Mouse (Mus musculus) stomach, postnatal 0 days (tissue): Measurements from ENCODE around the gene Slc34a1. TPM values are rescaled to one million over a fixed set of nuclear protein-coding genes. Genes with fewer than 3 reads are reported as not detected.

Source experiments
- ATAC-seq: fragments of 200-750 bp; cut with Nextera tagmentation; 2 replicates; pipeline ENCODE4 v1.8.0; 2017; ENCODE audit not compliant: low FRiP score, low TSS enrichment
- DNase-seq: peaks from one replicate; pipeline ENCODE4 v3.0.0-alpha.2; 2016; ENCODE audit warnings: low spot score
- H3K27ac ChIP-seq: fragments of 300-500 bp; sonication (generic); replicated peaks from 2 replicates; pipeline ENCODE4 v1.5.1; 2014; ENCODE audit warnings: mild to moderate bottlenecking, control low read depth
- H3K27me3 ChIP-seq: fragments of 300-500 bp; sonication (generic); 2 replicates; pipeline ENCODE4 v1.6.1; 2014; ENCODE audit warnings: low read length; ENCODE audit not compliant: control insufficient read depth, insufficient read depth
- H3K36me3 ChIP-seq: fragments of 300-500 bp; sonication (generic); 2 replicates; pipeline ENCODE4 v1.6.1; 2014; ENCODE audit warnings: low read length, mixed read lengths; ENCODE audit not compliant: control insufficient read depth, insufficient read depth
- H3K4me1 ChIP-seq: fragments of 300-500 bp; sonication (generic); replicated peaks from 2 replicates; pipeline ENCODE4 v1.6.1; 2014; ENCODE audit warnings: antibody characterized with exemption; ENCODE audit not compliant: control insufficient read depth, insufficient read depth
- H3K4me2 ChIP-seq: fragments of 300-500 bp; sonication (generic); replicated peaks from 2 replicates; pipeline ENCODE4 v1.6.1; 2014; ENCODE audit warnings: low read depth, mild to moderate bottlenecking, control low read depth, moderate library complexity
- H3K4me3 ChIP-seq: fragments of 300-500 bp; sonication (generic); 2 replicates; pipeline ENCODE4 v1.5.1; 2014; ENCODE audit warnings: low read depth, low read length, control low read depth
- H3K9ac ChIP-seq: fragments of 300-500 bp; sonication (generic); 2 replicates; pipeline ENCODE4 v1.6.1; 2014; ENCODE audit warnings: mild to moderate bottlenecking, low read length, control low read depth, mixed read lengths
- H3K9me3 ChIP-seq: fragments of 300-500 bp; sonication (generic); 2 replicates; pipeline ENCODE4 v1.6.1; 2016; ENCODE audit warnings: low read length; ENCODE audit not compliant: control insufficient read depth
- CTCF ChIP-seq: IDR thresholded peaks from 2 replicates; pipeline ENCODE4 v1.5.1; 2016; ENCODE audit warnings: antibody characterized with exemption, low read depth, mild to moderate bottlenecking, moderate library complexity
- EP300 ChIP-seq: optimal IDR thresholded peaks from 2 replicates; pipeline ENCODE3; 2016; ENCODE audit warnings: antibody characterized with exemption
- WGBS: fragments of 180-500 bp; shearing (Covaris S2); extraction: QIAGEN DNeasy Blood & Tissue Kit; methylation state at CpG from one replicate; pipeline ENCODE4 v1.1.7; 2014; 5-methylcytosine and 5-hydroxymethylcytosine counted together
- polyA plus RNA-seq: library from polyadenylated mRNA; unstranded; fragments of >200 nt; fragmentation: Nextera tagmentation; extraction: Ambion mirVana; gene quantifications from 2 replicates; pipeline ENCODE4 v1.2.1, GENCODE M21; 2015

The Slc34a1 gene
- polyA plus RNA-seq, 1 experiment from 2014 or later, result not detected

DNA sequence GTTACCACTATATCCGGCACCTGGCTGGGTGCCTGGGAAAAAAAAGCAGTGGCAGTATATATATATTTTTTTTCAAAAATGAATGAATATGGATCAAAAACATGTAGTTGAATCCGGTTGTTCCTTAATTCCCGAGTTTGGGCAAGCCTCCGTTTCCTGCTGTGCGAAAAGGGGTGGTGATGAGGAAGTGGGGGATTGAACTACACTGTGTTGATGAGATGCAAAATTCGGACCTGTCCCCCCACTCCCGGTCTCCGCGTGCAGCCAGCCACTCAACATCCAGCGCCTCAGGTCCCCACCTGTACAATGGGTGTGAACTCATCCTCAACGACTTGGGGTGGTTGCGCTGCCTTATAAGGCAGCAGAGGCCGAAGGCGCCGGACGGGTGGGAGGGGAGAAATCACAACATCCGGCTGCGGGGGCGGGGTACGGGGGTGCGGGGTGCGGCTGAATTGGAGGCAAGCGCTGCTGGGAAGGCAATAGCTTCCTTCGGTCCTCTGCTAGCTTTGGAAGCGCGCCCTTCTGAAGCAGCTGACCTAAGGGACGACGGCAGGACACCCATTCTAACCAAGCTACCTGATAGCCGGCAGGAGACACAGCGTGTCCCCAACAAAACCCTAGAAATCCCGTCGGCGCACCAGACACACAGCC, 46.4 kb downstream of the Slc34a1 start:
- peak overlapping the region; percentile 64 for H3K4me3 ChIP-seq
- DNase-seq (no peak), ATAC-seq (peak; percentile 72)
- no peaks in the 10 kb centered on the region for H3K9me3 ChIP-seq
- WGBS, result 2% methylated on average over 33 of the region's 33 CpGs
- H3K27me3 ChIP-seq, result no peaks in the 10 kb centered on the region
- H3K9ac ChIP-seq, result peak overlapping the region; percentile 68
- H3K36me3 ChIP-seq, result no peaks in the 10 kb centered on the region
- H3K4me2 ChIP-seq, result peak overlapping the region; percentile 48
- H3K27ac ChIP-seq, result peak overlapping the region; percentile 97
- TF ChIP-seq EP300, result no peak
- TF ChIP-seq CTCF, result no peak
- H3K4me1 ChIP-seq, result no peaks in the 10 kb centered on the region; the same call in 1 of the 2 replicates

DNA sequence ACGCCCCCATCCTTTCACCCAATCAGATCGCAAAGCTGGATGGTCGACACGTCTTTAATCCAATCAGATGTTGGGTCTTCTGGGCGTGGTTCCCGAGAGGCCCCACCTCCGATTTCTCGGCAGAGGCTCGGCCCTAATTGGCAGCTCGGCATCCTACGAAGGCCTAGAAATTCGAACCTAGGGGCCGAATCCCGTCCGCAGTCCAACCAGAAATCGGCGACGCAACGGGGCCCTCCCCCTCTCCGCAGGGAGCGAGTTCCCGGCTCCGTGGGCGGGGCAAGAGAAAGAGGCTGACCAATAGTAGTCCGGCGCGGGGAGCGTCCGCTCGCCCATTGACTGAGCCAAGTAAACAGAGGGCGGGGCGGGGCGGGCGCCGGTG, 46.9 kb downstream of the Slc34a1 start, which contains the start of gene Grk6:
Gene Grk6 (plus strand): TSS at position 136 of the 379 bp plus-strand sequence.
- peak; percentile 97 for ATAC-seq
- TF ChIP-seq EP300 (no peak), CTCF (no peak)
- 0% methylated on average over 31 of the region's 35 CpGs for WGBS

DNA sequence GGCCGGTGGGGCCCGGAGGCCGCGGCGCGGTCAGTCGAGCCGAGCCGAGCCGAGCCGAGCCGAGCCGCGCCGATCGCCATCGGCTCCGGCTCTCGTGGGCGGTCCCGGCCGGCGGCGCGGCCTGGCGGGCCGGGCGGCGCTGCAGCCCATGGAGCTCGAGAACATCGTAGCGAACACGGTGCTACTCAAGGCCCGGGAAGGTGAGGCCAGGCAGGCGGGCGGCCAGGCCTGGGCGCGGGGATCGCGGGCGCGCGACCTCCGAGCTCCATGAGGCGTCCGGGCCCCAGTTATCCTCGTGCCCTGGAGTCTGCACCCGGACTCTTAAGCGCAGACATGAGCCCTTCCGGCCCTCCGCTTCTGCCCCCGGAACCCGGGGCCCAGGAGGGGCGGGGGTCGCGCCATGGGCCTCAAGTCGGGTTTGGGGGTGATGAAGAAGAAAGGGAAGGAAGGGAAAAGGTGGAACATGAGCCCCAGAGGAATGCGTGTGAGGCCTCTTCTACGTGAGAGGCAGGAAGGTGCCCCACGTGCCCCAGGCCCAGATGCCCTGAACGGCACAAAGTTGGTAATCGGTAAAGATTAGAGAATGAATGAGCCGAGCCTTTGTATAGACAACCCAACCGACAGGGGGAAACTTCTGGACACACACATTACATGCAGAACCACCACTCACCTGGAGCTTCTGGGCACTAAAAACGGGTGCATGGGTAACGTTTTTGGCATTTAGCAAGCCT, 47.5 kb downstream of the Slc34a1 start:
- no peak for TF ChIP-seq EP300
- 0 out of 2 replicates have a peak, but pooled peaks have one; percentile 17 for TF ChIP-seq CTCF
- peak overlapping the region; percentile 85 for H3K9ac ChIP-seq
- DNase-seq, result no peak
- H3K36me3 ChIP-seq, result peaks cover under 1% of the 10 kb centered on the region; the same call in 1 of the 2 replicates
- no peaks in the 10 kb centered on the region for H3K27me3 ChIP-seq
- peak overlapping the region; percentile 97 for H3K27ac ChIP-seq
- H3K9me3 ChIP-seq, result no peaks in the 10 kb centered on the region
- 1% methylated on average over 64 of the region's 66 CpGs for WGBS
- no peaks in the 10 kb centered on the region; the same call in 1 of the 2 replicates for H3K4me1 ChIP-seq
- peak overlapping the region; percentile 73 for H3K4me2 ChIP-seq
- peak overlapping the region; percentile 64 for H3K4me3 ChIP-seq
- no peak for ATAC-seq

More for the DNA sequence above, 46.9 kb downstream of the Slc34a1 start, which contains the start of gene Grk6:
- H3K4me3 ChIP-seq, result peak within 1 kb of the TSS; percentile 64
- H3K36me3 ChIP-seq, result no peaks in the 10 kb centered on the region
- H3K27me3 ChIP-seq, result no peaks in the 10 kb centered on the region
- peak within 1 kb of the TSS; percentile 85 for H3K9ac ChIP-seq
- H3K4me2 ChIP-seq, result peak within 1 kb of the TSS; percentile 73
- no peaks in the 10 kb centered on the region for H3K9me3 ChIP-seq
- DNase-seq, result peak; percentile 100
- H3K27ac ChIP-seq, result peak within 1 kb of the TSS; percentile 97
- H3K4me1 ChIP-seq, result no peaks in the 10 kb centered on the region; the same call in 1 of the 2 replicates

DNA sequence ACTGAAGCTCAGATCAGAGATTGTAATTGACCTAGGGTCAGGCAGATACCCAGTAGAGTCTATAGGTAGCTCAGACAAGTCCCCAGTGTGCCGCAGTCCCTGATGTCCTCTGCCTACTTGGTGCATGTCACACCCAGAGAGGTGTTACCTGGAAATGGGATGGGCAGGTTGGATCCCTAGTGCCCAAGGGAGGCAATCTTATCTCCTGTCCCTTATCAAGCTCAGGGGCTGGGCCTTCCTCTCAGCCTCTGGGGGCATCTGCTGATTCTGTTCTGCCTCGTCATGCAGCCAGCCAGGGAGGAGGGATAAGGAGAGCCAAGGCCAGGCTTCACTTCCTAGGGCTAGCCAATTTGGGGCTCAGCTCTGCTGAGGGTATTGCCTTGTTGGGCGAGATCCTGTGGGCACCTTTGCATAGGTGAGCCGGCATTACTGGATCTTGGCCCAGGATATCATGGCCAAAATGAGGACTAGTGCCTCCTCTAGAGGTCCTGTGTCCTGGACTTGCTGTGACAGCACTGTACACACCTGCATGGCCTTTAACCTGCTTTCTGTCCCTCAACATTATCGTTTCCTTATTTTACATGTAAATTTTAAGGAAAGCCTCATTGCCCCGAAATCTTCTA, 48.6 kb downstream of the Slc34a1 start:
- ATAC-seq, result no peak
- Histone ChIP-seq H3K9me3 (no peaks in the 10 kb centered on the region), H3K9ac (peak overlapping the region; percentile 85; the same call in 1 of the 2 replicates), H3K27me3 (no peaks in the 10 kb centered on the region), H3K4me1 (no peaks in the 10 kb centered on the region; the same call in 1 of the 2 replicates), H3K4me2 (peak overlapping the region; percentile 73), H3K27ac (no peak overlapping the region), H3K4me3 (peak overlapping the region; percentile 64), H3K36me3 (peaks cover 9% of the 10 kb centered on the region)
- 65% methylated on average over 6 of the region's 6 CpGs for WGBS
- TF ChIP-seq CTCF (no peak), EP300 (no peak)
- DNase-seq, result peak; percentile 24

DNA sequence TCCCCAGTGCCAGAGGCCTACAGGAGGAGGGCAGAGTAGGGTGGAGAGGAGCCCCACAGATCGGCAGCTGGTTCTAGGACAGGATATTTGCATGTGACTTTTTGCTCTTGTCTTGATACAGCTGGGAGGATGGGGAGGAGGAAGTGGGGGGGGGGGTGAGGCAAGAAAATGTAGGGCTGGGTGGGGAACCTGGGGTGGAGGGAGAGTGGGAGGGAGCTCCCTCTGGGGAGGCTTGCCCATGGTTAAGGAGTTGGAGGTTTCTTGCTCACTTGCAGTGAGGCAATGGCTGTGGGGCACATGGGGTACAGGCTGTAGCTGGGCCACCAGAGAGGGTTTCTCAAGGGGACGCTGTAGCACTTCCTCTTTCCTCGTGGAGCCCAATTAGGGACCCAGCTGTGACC, 49.6 kb downstream of the Slc34a1 start:
- H3K4me2 ChIP-seq, result no peak overlapping the region
- DNase-seq, result no peak
- WGBS, result 32% methylated on average over 3 of the region's 3 CpGs

More for the DNA sequence above, 49.6 kb downstream of the Slc34a1 start:
- ATAC-seq, result no peak
- Histone ChIP-seq H3K27me3 (no peaks in the 10 kb centered on the region), H3K4me3 (no peak overlapping the region), H3K27ac (no peak overlapping the region), H3K4me1 (no peaks in the 10 kb centered on the region; the same call in 1 of the 2 replicates), H3K9ac (no peak overlapping the region; the same call in 1 of the 2 replicates), H3K36me3 (peaks cover 14% of the 10 kb centered on the region), H3K9me3 (no peaks in the 10 kb centered on the region)
- no peak for TF ChIP-seq EP300
- TF ChIP-seq CTCF, result no peak
